Mouse (Mus musculus): ENCODE measurements at regions not wholly inside any gene's neighbourhood (a gene's known extent, or its start where the extent isn't known, plus 50 kb on each side); places are given as distances from the start of the nearest gene placed in this dataset.
"Not testable (repeated sequence)": the region's sequence is repeated elsewhere in the genome, so short reads cannot be mapped to it uniquely, and the experiment has no call there.

DNA sequence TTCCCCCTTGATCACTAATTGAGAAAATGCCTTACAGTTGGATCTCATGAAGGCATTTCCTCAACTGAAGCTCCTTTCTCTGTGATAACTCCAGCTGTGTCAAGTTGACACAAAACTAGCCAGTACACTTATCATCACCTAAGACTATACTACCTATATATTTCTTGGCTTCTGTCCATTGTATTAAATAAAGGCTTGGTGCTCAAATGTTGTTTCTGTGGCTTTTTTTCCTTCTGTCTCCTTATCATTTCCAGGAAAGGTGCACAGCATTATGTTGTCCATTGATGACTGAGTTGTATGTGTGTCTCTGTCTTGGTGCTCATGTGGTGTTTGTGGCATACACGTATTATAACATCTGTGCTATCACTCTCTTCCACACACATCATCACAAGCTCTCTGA, 461.5 kb downstream of the Dad1 start:
- DNase-seq, result not testable (repeated sequence)

DNA sequence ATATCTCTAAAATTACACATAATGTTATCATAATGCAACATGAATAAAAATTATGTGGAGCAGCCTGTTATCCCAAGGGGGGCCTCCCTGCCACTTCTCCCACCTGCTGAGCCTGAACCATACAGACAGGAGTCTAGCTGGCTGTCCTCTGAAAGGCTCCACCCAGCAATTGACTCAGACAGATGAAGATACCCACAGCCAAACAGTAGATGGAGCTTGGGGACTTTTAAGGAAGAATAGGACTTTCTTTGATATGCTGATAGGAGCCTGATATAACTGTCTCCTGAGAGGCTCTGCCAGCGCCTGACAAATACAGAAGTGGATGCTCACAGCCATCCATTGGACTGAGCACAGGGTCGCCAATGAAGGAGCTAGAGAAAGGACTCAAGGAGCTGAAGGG, 468.4 kb downstream of the Dad1 start:
- DNase-seq, result not testable (repeated sequence)

DNA sequence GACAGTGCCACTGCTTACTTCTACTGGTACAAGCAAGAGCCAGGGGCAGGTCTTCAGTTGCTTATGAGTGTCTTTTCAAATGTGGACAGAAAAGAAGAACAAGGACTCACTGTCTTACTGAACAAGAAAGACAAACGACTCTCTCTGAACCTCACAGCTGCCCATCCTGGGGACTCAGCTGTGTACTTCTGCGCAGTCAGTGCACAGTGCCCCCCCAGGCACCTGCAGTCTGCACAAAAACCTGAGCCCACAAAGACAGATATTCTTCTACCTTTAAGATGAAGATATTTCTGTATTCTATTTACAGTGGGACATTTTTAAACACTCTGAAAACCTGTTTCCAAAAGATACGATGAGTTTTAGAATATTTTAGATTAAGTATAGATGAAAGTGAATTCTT, 476.5 kb downstream of the Dad1 start:
- DNase-seq, result no peak

DNA sequence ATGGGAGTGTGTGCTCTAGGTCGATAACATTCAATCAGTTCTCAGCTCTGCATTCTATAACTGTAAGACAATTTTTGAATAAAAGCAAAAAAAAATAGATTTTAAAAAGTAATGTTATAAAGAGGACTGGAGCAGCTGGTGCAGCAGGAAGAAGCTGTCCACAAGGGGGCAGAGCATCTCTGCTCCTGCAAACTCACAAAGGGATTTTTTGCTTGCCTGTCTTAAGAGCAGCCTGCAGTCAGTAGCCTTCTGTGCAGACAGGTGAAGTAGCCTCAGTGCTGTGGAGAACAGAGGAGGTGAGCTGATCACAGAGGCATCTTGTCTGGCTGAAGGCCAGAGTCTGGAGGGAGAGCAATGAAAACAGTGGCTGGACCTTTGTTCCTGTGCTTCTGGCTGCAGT, 477.2 kb downstream of the Dad1 start:
- peak; percentile 3 to 22 for DNase-seq

DNA sequence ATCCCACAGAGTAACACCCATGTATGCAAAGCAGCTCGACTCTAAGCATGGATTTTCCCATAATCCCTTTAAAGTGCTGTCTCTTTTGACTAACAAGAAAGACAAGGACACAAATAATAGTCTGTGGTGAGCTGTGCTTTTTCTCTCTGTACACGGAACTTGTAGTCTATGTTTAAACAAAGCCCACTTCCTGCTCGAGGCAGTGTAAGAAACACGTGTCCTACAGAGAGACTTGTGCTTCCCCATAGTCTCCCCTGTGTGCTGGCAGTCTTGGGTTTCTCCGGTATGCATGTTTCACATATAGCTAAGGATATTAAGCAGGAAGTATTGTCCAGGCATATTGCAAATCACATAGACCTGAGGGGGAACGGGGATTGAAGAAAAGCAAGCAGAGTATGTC, 487.4 kb downstream of the Dad1 start:
- DNase-seq, result not testable (repeated sequence)

DNA sequence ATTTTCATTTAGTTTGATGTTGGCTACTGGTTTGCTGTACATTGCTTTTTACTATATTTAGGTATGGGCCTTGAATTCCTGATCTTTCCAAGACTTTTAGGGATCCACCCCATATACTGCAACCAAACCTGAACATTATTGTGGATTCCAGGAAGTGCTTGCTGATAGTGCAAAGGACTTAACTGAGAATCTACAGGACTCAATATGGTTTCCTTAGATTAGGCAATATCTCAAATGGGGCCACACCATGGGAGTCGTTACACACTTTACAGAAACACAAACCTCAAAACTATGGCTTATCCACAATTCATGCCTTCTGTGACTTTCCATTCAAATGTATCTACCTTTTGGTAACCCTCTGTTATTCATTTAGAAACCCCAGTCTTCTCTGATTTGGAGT, 488.0 kb downstream of the Dad1 start:
- DNase-seq, result not testable (repeated sequence)

DNA sequence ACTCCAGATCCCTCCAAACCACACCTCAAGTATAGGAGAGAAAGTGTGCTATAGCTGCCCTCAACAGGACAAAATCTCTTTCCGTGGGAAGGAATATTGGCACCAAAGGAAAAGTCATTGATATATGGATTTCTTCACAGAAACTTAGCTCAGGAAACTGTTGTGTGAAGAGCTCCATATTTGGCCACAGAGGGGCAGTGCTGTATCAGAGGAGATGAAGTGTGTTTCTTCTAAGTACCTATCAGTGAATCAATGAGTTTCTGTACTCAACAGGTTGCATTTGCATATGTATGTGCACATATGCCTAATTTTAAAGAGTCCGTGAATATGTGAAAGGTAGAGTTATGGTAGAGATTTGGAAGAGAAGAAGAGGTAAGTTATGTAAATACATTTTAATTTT, 493.3 kb downstream of the Dad1 start:
- DNase-seq, result not testable (repeated sequence)

DNA sequence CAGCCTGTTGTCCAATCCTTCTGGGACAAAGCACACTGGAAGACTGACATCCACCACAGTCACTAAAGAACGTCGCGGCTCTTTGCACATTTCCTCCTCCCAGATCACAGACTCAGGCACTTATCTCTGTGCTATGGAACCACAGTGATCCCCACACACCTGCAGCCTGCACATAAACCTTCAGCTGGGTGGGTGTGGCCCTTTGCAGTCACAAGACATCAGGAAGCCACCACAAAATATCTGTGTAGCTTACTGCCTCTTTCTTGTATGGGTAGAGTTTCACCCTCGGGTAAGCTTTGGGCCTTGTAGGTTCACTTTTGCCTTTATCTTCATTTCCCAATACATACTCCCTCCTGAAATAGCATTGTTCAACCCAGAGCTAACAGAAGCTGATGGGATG, 496.1 kb downstream of the Dad1 start:
- not testable (repeated sequence) for DNase-seq

DNA sequence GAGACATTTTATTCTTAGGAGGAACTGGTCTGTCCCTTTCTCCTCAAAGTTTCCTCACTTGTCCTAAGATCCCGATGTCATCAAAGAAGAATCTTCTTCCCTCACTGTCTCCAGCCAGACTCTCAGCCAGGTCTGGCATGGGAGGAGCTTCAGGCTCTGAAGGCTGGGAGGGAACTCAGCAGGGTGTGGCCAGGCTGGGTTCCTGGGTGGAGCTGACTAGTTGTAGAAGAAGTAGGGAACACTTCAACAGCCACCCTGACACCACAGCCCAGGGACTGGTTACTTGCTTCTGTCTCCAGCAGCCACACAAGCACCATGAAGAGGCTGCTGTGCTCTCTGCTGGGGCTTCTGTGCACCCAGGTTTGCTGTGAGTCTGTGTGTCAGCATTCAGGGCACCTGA, 496.8 kb downstream of the Dad1 start:
- DNase-seq, result not testable (repeated sequence)

DNA sequence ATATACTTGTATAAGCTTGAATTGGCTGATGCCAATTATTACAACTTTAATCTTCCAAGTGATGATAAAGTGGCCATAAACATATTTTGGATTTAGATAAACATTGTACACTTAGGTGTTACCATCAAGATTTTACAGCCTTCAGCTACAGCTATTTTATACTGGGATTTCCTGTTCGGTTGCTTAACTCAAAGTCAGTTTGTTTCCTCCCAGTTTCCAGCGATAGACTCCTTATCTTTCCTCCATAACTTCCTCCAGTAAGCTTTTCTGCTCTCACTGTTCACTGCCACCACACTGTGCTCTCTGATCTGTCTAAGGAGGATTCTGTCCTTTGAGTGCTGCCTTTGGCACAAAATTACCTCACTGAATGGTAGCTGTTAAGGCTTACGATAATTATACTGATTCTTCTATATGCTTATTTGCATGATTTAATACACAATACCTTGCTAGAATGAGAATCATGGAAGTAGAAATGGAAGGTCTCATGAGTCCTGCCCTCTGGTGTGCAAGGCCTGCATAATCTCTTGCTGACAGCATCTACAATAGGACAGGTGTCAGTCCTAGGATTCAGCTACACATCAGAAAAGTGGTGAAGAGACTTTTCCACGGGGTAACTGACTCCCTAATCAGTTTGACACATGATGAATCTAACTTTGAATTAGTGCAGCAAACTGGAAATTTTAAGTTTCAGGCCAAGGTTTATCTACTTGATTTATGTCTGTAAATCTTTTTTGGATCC, 503.0 kb downstream of the Dad1 start:
- DNase-seq, result no peak

DNA sequence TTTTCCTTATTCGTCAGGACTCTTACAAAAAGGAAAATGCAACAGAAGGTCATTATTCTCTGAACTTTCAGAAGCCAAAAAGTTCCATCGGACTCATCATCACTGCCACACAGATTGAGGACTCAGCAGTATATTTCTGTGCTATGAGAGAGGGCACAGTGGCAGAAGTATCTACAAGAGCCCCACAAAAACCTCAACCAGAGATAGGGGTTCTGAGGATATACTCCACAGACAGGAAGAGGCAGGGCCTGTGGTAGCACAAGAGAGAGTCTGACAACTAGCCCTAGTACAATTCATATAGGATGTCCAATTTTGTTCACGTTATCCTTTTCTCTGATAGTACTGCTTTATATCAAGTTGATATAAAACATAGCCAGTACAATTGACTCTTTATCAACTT, 510.4 kb downstream of the Dad1 start:
- DNase-seq, result not testable (repeated sequence)

DNA sequence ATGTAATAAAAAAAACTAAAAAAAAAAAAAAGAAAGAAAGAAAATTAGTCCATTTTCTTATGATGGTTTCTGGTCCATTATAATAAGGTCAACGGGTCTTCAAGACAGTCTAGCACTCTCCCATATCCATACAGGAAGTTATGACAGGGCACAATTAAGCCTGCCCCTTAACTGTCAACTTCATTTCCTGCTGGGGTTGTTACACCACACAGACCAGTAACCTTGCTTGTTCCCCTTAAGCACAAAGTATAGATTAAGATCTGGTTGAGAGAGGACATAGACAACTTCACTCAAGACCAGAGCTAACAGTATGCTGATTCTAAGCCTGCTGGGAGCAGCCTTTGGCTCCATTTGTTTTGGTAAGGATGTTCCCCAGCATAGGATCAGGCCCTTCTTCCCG, 511.0 kb downstream of the Dad1 start:
- DNase-seq, result not testable (repeated sequence)

DNA sequence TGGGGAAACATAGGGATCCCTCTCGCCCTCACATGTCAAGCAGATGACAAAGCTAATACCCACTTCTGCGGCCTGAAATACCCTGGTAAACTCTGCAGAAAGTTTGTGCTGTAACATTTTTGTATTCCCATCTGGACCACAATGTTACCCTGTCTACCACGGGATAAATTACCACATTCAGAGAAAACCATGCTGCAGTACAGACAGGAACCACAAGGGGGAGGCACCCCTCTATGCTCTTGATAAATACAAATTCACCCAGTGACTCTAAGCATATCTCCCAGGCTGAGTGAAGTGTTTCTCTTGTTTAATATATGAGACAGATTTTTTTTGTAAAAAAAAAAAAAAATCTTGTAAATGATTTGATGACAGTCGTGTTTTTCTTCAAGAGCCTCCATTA, 512.7 kb downstream of the Dad1 start:
- peak; percentile 1 to 44 for DNase-seq

DNA sequence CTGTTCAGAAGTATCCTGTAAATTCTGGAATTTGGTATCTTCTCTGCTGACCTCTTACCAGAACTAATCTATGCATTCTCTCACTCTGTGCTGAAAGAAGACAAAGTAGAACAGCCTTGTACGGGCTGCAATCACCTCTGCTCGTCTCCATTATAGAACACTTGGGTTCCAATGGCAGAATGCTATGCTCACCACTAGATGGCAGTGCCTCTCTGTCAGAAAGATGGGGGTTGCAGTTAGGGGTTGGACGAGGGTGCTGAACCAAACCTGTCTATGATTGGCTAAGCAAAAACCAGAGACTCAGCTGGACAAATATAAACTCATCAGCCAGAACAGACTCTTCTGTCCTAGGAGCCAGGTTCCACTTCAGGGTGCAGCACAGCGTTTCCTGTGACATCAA, 515.9 kb downstream of the Dad1 start:
- DNase-seq, result peak in 1 of 2 experiments; percentile 3

DNA sequence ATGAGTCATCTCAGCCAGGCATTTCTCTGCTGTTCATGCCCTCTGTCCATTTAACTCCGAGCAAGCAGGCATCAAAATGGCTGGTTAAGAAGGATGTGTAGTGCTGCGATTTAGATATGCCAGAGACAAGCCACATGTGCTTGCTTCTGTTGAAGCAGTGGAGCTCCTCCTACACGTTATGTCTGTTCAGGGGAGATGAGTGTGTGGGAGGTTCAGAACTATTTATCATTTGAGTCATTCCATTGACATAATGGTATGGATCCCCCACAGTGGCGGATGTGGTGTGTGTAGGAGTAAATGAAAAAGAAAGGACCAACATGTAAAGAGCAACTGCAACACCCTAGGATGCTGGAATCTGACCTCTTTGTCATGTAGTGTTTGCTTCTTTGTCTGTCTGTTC, 517.6 kb downstream of the Dad1 start:
- not testable (repeated sequence) for DNase-seq

DNA sequence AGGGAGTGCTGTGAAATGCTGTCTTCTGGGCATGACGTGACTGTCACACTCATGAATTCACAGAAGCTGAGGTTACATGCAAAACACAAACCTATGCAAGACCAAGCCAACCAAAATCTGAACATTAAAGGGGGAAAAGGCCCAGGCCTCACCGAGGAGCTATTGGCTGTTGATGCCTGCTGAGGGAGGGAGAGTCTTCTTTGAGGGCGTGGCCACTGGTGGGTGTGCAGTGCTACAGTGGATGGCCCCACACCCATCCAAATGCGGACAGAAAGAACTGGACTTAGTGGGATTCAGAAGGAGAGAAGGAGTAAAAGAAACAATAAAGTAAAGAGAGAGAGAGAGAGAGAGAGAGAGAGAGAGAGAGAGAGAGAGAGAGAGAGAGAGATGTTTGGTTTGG, 522.3 kb downstream of the Dad1 start:
- not testable (repeated sequence) for DNase-seq

DNA sequence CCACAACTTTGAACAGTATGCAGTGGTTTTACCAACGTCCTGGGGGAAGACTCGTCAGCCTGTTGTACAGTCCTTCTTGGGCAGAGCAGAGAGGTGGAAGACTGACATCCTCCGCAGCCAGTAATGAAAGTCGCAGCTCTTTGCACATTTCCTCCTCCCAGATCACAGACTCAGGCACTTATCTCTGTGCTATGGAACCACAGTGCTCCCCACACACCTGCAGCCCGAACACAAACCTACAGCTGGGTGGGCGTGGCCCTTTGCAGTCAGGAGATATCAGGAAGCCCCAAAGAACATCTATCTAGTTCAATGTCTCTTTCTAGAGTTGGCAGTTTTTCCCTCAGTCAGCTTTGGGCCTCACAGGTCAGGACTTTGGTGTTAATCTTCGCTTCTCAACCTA, 524.0 kb downstream of the Dad1 start:
- not testable (repeated sequence) for DNase-seq

DNA sequence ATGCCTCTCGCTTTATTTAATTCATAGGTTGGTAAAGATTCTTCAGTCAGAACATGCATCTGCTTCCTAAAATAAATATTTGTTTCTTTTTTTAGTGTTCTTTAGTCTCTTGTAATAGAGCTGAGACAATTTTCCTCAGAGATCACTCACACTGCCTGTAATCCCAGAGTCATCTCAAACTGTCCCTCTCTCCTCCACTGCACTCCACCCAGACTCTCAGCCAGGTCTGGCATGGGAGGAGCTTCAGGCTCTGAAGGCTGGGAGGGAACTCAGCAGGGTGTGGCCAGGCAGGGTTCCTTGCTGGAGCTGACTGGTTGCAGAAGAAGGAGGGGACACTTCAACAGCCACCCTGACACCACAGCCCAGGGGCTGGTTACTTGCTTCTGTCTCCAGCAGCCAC, 524.8 kb downstream of the Dad1 start:
- not testable (repeated sequence) for DNase-seq

DNA sequence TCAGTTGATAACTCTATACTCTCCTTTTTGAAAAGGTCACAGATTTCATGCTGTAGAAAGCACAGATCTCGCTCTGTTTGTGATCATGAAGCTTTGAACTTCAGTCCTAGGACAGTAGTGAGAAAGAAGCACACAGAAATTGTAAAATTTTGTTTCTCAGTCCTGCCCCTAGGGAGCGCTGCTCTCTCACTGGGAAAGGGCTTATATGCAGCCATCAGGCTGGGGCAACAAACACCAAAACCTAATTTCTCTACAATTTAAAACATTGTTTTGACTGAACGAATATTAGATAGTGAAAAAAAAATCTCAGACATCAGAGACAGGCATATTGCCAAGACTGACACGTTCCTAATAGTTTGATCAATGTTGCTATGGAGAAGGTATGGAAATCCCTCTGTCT, 527.0 kb downstream of the Dad1 start:
- DNase-seq, result not testable (repeated sequence)

DNA sequence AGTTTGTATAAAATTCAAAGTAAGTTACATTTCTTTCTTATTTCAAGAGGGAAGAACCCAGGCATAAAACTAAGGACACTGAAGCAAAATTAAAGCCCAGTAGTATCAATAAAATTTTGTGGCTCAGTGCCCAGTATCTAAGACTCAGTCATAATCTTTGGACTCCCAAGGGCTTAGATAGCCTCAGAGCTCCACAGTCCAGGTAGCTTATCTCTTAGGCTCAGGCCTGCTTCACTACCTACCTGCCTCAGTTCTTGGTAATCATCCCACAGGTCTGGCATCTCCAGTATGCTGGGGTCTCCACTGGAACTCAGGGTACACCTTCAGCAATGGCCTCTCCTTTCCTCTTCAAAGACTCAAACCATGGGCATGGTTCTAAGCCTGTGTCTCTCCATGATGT, 530.3 kb downstream of the Dad1 start:
- not testable (repeated sequence) for DNase-seq

DNA sequence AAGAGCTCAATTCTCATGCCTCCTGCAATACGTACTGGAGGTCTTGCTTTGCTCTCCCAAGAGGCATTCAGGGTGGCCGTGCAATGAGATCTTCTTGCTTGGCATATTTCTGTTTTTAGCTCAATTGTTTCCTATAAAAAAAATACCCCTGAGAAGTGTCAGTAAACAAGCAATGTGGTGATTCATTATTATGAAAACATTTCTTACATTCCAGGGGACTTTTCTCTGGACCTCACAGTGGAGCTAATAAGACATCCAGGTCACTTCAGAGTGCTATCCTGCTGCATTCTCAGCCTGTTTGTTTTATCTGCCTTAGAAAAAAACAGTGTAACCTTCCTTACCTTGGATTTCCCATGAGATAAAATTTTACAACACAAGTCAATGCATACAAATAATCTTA, 532.0 kb downstream of the Dad1 start:
- DNase-seq, result not testable (repeated sequence)

DNA sequence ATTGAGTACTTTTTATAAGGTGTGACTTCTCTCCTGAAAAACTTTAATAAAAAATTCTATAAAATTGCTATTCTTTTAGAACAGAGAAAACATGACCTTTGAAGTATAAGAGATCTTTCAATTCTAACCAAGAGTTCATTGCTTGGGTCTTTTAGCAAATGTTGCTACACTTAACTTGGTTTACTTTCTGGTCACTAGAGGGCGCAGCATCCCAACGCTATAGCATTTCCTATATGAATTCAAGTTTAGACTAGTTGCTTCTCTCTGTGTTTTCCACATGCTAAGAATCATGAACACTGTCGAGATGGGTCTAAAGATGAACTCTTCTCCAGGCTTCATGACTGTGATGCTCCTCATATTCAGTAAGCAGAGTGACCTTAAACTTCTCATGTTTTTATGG, 544.3 kb downstream of the Dad1 start:
- not testable (repeated sequence) for DNase-seq

DNA sequence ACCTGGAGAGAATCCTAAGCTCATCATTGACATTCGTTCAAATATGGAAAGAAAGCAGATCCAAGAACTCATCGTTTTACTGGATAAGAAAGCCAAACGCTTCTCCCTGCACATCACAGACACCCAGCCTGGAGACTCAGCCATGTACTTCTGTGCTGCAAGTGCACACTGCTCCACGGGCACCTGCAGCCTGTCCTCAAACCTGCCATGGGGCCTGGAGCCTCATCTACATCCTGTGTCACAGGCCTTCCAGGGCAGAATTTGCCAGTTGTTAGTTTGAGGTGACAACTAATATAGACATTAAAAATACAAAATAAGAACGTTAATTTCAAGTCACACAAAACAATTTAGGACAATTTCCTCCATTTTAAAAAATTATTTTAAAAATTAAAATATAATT, 549.6 kb downstream of the Dad1 start:
- DNase-seq, result not testable (repeated sequence)

DNA sequence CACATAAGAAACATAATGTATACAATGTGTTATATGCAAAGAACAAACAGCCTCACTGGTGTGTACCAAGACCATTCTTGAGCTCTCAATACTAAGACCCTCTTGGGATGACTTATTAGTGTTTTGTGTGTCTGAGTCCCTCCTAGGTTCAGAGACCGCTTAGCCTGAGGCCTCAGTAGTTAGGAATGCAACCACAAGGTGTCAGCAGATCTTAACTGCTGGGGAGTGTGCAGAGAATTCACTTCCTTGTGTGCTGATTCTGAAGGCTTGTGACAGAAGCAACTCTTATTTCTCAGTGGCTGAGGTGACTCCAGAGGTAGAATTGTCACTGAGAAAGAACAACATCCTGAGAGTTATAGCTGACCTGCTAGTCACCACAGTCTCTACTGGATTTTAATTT, 550.3 kb downstream of the Dad1 start:
- DNase-seq, result not testable (repeated sequence)

DNA sequence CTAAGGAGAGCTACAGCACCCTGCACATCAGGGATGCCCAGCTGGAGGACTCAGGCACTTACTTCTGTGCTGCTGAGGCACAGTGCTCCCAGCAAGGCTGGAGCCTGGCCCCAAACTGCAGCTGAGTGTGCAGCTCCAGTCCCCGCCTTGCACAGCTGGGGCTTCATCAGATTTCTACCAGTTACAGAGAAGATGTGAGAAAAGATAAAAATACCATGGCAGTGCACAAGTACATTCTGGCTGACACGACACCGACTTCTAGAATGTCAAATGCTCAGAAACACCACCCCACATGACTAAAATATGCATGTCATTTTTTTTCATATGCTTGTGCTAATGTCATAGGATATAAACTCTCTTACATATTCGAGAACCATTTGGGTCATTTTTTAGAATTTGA, 569.8 kb downstream of the Dad1 start:
- DNase-seq, result not testable (repeated sequence)
